Mouse (Mus musculus): ENCODE data around the gene Ly6g6e. TPM values are rescaled to one million over a fixed set of nuclear protein-coding genes. Genes with fewer than 3 reads are reported as not detected.

Ly6g6e gene
- polyA plus RNA-seq, 1 experiment: 19.1 TPM

GRCm38 (mm10) chr17:35049561-35050016 is 27.1 kb upstream of the Ly6g6e start, which contains the start of gene Clic1:
Gene Clic1 (plus strand): TSS chr17:35049966.
- no peak for DNase-seq (ENCODE audit: low read depth)

GRCm38 (mm10) chr17:35050126-35050750 is 26.5 kb upstream of the Ly6g6e start:
- DNase-seq (ENCODE audit: low read depth): no peak

- no peak for DNase-seq (ENCODE audit: low read depth)
Observed at GRCm38 (mm10) chr17:35051156-35052086, 25.3 kb upstream of the Ly6g6e start.

- no peak for DNase-seq (ENCODE audit: low read depth)
Observed at GRCm38 (mm10) chr17:35052271-35052798, 24.4 kb upstream of the Ly6g6e start.

GRCm38 (mm10) chr17:35055691-35056495 is 20.8 kb upstream of the Ly6g6e start:
- DNase-seq (ENCODE audit: low read depth): no peak

GRCm38 (mm10) chr17:35057090-35057489 is 19.6 kb upstream of the Ly6g6e start:
- no peak for DNase-seq (ENCODE audit: low read depth)

- no peak for DNase-seq (ENCODE audit: low read depth)
Observed at GRCm38 (mm10) chr17:35058316-35058715, 18.4 kb upstream of the Ly6g6e start.

GRCm38 (mm10) chr17:35058911-35059892 is 17.5 kb upstream of the Ly6g6e start, which contains the start of gene Ddah2:
Gene Ddah2 (plus strand): TSS chr17:35059035.
- no peak for DNase-seq (ENCODE audit: low read depth)

GRCm38 (mm10) chr17:35060071-35060470 is 16.6 kb upstream of the Ly6g6e start:
- no peak for DNase-seq (ENCODE audit: low read depth)

- no peak for DNase-seq (ENCODE audit: low read depth)
Observed at GRCm38 (mm10) chr17:35060737-35061297, 15.9 kb upstream of the Ly6g6e start.

- no peak for DNase-seq (ENCODE audit: low read depth)
Observed at GRCm38 (mm10) chr17:35061299-35061698, 15.4 kb upstream of the Ly6g6e start.

GRCm38 (mm10) chr17:35063466-35063865 is 13.2 kb upstream of the Ly6g6e start:
- no peak for DNase-seq (ENCODE audit: low read depth)

- DNase-seq (ENCODE audit: low read depth): no peak
Observed at GRCm38 (mm10) chr17:35064378-35064877, 12.3 kb upstream of the Ly6g6e start.

GRCm38 (mm10) chr17:35064951-35065947 is 11.5 kb upstream of the Ly6g6e start, which contains the start of gene Ly6g6c:
Gene Ly6g6c (plus strand): TSS chr17:35065388.
- DNase-seq (ENCODE audit: low read depth): peak; percentile 86

- DNase-seq (ENCODE audit: low read depth): no peak
Observed at GRCm38 (mm10) chr17:35066084-35066483, 10.6 kb upstream of the Ly6g6e start, which contains the start of gene Mpig6b. Gene Mpig6b (minus strand): TSS chr17:35066184.

- DNase-seq (ENCODE audit: low read depth): no peak
Observed at GRCm38 (mm10) chr17:35068213-35068914, 8.3 kb upstream of the Ly6g6e start.

- DNase-seq (ENCODE audit: low read depth): peak; percentile 84
Observed at GRCm38 (mm10) chr17:35070556-35071229, 6.0 kb upstream of the Ly6g6e start.
